Mouse (Mus musculus) ES-E14 (cell line): ENCODE measurements around the gene G3bp1.

Source experiments
- CHD2 ChIP-seq: IDR thresholded peaks from 2 replicates; pipeline ENCODE4 v1.6.1; 2014; ENCODE audit warnings: mild to moderate bottlenecking, low read depth, low read length, inconsistent platforms
- HCFC1 ChIP-seq: IDR thresholded peaks from 2 replicates; pipeline ENCODE4 v1.6.1; 2012; ENCODE audit warnings: low read length, inconsistent platforms, borderline replicate concordance; ENCODE audit not compliant: insufficient read depth

DNA sequence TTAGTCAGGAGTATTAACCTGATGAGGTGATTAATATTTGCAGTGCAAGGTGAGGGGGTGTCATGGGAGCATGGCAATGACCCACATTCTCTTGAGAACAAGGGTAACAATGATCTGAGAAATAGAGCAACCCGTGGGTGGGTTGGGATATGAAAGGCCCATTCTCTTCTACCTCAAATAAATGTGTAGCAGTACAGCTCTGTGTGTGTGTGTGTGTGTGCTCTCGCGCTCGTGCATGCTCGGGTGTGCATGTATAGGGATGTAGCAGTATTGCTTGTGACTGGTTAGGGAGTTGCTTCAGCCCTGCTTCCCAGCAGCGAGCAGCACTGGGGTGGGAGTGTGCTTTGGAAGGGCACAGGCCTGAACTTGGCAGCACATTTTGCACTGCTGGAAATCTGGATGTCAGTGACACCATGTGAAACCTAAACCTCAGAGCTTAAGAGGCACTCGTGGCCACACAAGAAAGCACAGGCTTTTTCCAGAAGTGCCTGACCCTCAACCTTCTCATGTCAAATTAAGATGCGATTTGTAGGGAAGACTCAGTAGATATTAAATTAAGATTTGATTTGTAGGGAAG lies 32.6 kb downstream of the G3bp1 start:
- TF ChIP-seq HCFC1 = no peak
- no peak for TF ChIP-seq CHD2
